Mouse (Mus musculus) forebrain, embryonic 14.5 days (tissue): ENCODE results near the gene Gm21985. TPM values are rescaled to one million over a fixed set of nuclear protein-coding genes. Genes with fewer than 3 reads are reported as not detected.

Source experiments
- ATAC-seq: fragments of 200-750 bp; cut with Nextera tagmentation; 2 replicates; pipeline ENCODE4 v1.8.0; 2017; ENCODE audit warnings: mild to moderate bottlenecking, moderate library complexity
- DNase-seq: peaks from one replicate; pipeline ENCODE4 v3.0.0-alpha.2; 2015; ENCODE audit warnings: low spot score
- H3K27ac ChIP-seq: fragments of 300-500 bp; sonication (generic); 2 replicates; pipeline ENCODE4 v1.5.1; 2014; ENCODE audit warnings: low read depth, mild to moderate bottlenecking, control low read depth, low read length, moderate library complexity
- H3K27me3 ChIP-seq: fragments of 300-500 bp; sonication (generic); replicated peaks from 2 replicates; pipeline ENCODE4 v1.6.1; 2014; ENCODE audit warnings: low read length, control low read depth, mixed read lengths; ENCODE audit not compliant: control insufficient read depth, insufficient read depth
- H3K36me3 ChIP-seq: fragments of 300-500 bp; sonication (generic); 2 replicates; pipeline ENCODE4 v1.6.1; 2014; ENCODE audit warnings: low read length, control low read depth; ENCODE audit not compliant: control insufficient read depth, insufficient read depth
- H3K4me1 ChIP-seq: fragments of 300-500 bp; sonication (generic); 2 replicates; pipeline ENCODE4 v1.6.1; 2014; ENCODE audit warnings: antibody characterized with exemption, low read length, control low read depth; ENCODE audit not compliant: control insufficient read depth, insufficient read depth
- H3K4me2 ChIP-seq: fragments of 300-500 bp; sonication (generic); 2 replicates; pipeline ENCODE4 v1.6.1; 2014; ENCODE audit warnings: mild to moderate bottlenecking, control low read depth, low read length
- H3K4me3 ChIP-seq: fragments of 300-500 bp; sonication (generic); 2 replicates; pipeline ENCODE4 v1.5.1; 2014; ENCODE audit warnings: low read depth, low read length, control low read depth
- H3K9ac ChIP-seq: fragments of 300-500 bp; sonication (generic); 2 replicates; pipeline ENCODE4 v1.6.1; 2014; ENCODE audit warnings: mild to moderate bottlenecking, low read length, control low read depth, moderate library complexity
- H3K9me3 ChIP-seq: fragments of 300-500 bp; sonication (generic); replicated peaks from 2 replicates; pipeline ENCODE4 v1.6.1; 2016; ENCODE audit warnings: low read length, control low read depth, mixed read lengths; ENCODE audit not compliant: control insufficient read depth
- WGBS: fragments of 180-500 bp; shearing (Covaris S2); extraction: QIAGEN DNeasy Blood & Tissue Kit; methylation state at CpG from one replicate; pipeline ENCODE4 v1.1.7; 2014; 5-methylcytosine and 5-hydroxymethylcytosine counted together
- polyA plus RNA-seq: library from polyadenylated mRNA; unstranded; fragments of >200 nt; fragmentation: Nextera tagmentation; extraction: Ambion mirVana; gene quantifications from 2 replicates; pipeline ENCODE4 v1.2.1, GENCODE M21; 2014

Gm21985 gene
- polyA plus RNA-seq: not detected in 2 replicates

- peak; percentile 21 for ATAC-seq
- Histone ChIP-seq H3K36me3 (no peaks in the 10 kb centered on the region), H3K4me3 (peak within 1 kb of the TSS; percentile 82), H3K9me3 (no peaks in the 10 kb centered on the region), H3K27ac (peak within 1 kb of the TSS; percentile 93), H3K4me2 (peak within 1 kb of the TSS; percentile 95), H3K9ac (peak within 1 kb of the TSS; percentile 86), H3K27me3 (no peaks in the 10 kb centered on the region), H3K4me1 (peaks cover 33% of the 10 kb centered on the region)
- WGBS: 1% methylated on average over 11 of the region's 11 CpGs
- DNase-seq: peak; percentile 53
Measured at GRCm38 (mm10) chr2:112266242-112266592, at the start of gene Gm21985. Gm21985 (plus strand) TSS chr2:112266314.

GRCm38 (mm10) chr2:112217614-112218013 is 48.5 kb upstream of the Gm21985 start:
- DNase-seq (no peak), ATAC-seq (no peak)
- WGBS: 87% methylated on average over 6 of the region's 6 CpGs
- Histone ChIP-seq H3K36me3 (no peaks in the 10 kb centered on the region), H3K4me3 (no peak overlapping the region), H3K4me2 (no peak overlapping the region), H3K27me3 (no peaks in the 10 kb centered on the region), H3K9me3 (no peaks in the 10 kb centered on the region), H3K9ac (no peak overlapping the region), H3K27ac (no peak overlapping the region), H3K4me1 (no peaks in the 10 kb centered on the region)

- Histone ChIP-seq H3K9me3 (no peaks in the 10 kb centered on the region), H3K36me3 (no peaks in the 10 kb centered on the region), H3K27ac (no peak overlapping the region), H3K4me1 (no peaks in the 10 kb centered on the region), H3K4me2 (no peak overlapping the region), H3K9ac (no peak overlapping the region), H3K4me3 (no peak overlapping the region), H3K27me3 (no peaks in the 10 kb centered on the region)
- ATAC-seq (no peak), DNase-seq (no peak)
- WGBS: 89% methylated on average over 5 of the region's 5 CpGs
Measured at GRCm38 (mm10) chr2:112220880-112221279, 45.2 kb upstream of the Gm21985 start.

GRCm38 (mm10) chr2:112222607-112223006 is 43.5 kb upstream of the Gm21985 start:
- Histone ChIP-seq H3K4me1 (no peaks in the 10 kb centered on the region), H3K4me2 (no peak overlapping the region), H3K4me3 (no peak overlapping the region), H3K9ac (no peak overlapping the region), H3K36me3 (no peaks in the 10 kb centered on the region), H3K27ac (no peak overlapping the region), H3K27me3 (no peaks in the 10 kb centered on the region), H3K9me3 (no peaks in the 10 kb centered on the region)
- DNase-seq (no peak), ATAC-seq (no peak)
- 82% methylated on average over 5 of the region's 5 CpGs for WGBS

- WGBS: 62% methylated on average over 4 of the region's 4 CpGs
- ATAC-seq (no peak), DNase-seq (no peak)
- Histone ChIP-seq H3K4me1 (no peaks in the 10 kb centered on the region), H3K9me3 (no peaks in the 10 kb centered on the region), H3K27me3 (no peaks in the 10 kb centered on the region), H3K4me3 (no peak overlapping the region), H3K36me3 (no peaks in the 10 kb centered on the region), H3K9ac (no peak overlapping the region), H3K4me2 (no peak overlapping the region), H3K27ac (no peak overlapping the region)
Measured at GRCm38 (mm10) chr2:112224356-112224755, 41.8 kb upstream of the Gm21985 start.

- no peaks in the 10 kb centered on the region for H3K27me3 ChIP-seq
- 88% methylated on average over 1 of the region's 1 CpGs for WGBS
- ATAC-seq: no peak
Measured at GRCm38 (mm10) chr2:112232623-112233022, 33.5 kb upstream of the Gm21985 start.

GRCm38 (mm10) chr2:112236620-112237019 is 29.5 kb upstream of the Gm21985 start:
- Histone ChIP-seq H3K27ac (no peak overlapping the region), H3K27me3 (no peaks in the 10 kb centered on the region), H3K9me3 (no peaks in the 10 kb centered on the region), H3K4me3 (no peak overlapping the region), H3K4me1 (0 out of 2 replicates have a peak, but pooled peaks cover 3% of the 10 kb centered on the region), H3K9ac (no peak overlapping the region), H3K4me2 (no peak overlapping the region), H3K36me3 (no peaks in the 10 kb centered on the region)
- DNase-seq (no peak), ATAC-seq (no peak)
- 78% methylated on average over 2 of the region's 2 CpGs for WGBS

More at GRCm38 (mm10) chr2:112232623-112233022, 33.5 kb upstream of the Gm21985 start:
- no peak for DNase-seq
- Histone ChIP-seq H3K9ac (no peak overlapping the region), H3K4me2 (no peak overlapping the region), H3K36me3 (no peaks in the 10 kb centered on the region), H3K4me3 (no peak overlapping the region), H3K9me3 (no peaks in the 10 kb centered on the region), H3K27ac (no peak overlapping the region), H3K4me1 (no peaks in the 10 kb centered on the region)

GRCm38 (mm10) chr2:112238006-112238405 is 28.1 kb upstream of the Gm21985 start:
- H3K4me2 ChIP-seq: no peak overlapping the region
- no peaks in the 10 kb centered on the region for H3K9me3 ChIP-seq
- ATAC-seq (no peak), DNase-seq (no peak)
- 8% methylated on average over 4 of the region's 4 CpGs for WGBS
- H3K27me3 ChIP-seq: no peaks in the 10 kb centered on the region
- no peak overlapping the region for H3K9ac ChIP-seq
- no peak overlapping the region for H3K27ac ChIP-seq
- no peaks in the 10 kb centered on the region for H3K36me3 ChIP-seq
- 0 out of 2 replicates have a peak, but pooled peaks cover 3% of the 10 kb centered on the region for H3K4me1 ChIP-seq
- H3K4me3 ChIP-seq: no peak overlapping the region

GRCm38 (mm10) chr2:112239212-112239934 is 26.7 kb upstream of the Gm21985 start, which contains the start of gene Lpcat4:
Lpcat4 (plus strand) TSS chr2:112239468.
- under 1% methylated on average over 53 of the region's 94 CpGs for WGBS
- peak within 1 kb of the TSS; percentile 74 for H3K4me3 ChIP-seq
- no peaks in the 10 kb centered on the region for H3K27me3 ChIP-seq
- H3K36me3 ChIP-seq: 0 out of 2 replicates have a peak, but pooled peaks cover 2% of the 10 kb centered on the region
- H3K9ac ChIP-seq: peak within 1 kb of the TSS; percentile 85
- DNase-seq (peak; percentile 92), ATAC-seq (peak; percentile 90)
- no peaks in the 10 kb centered on the region for H3K9me3 ChIP-seq
- peak within 1 kb of the TSS; percentile 97 for H3K27ac ChIP-seq
- 0 out of 2 replicates have a peak, but pooled peaks cover 3% of the 10 kb centered on the region for H3K4me1 ChIP-seq
- peak within 1 kb of the TSS; percentile 86 for H3K4me2 ChIP-seq
